Mouse (Mus musculus): ENCODE data around the gene Rbbp7. TPM values are rescaled to one million over a fixed set of nuclear protein-coding genes. Genes with fewer than 3 reads are reported as not detected.
A peak's percentile ranks its signal among the peaks of the same experiment; 100 is the strongest.
"Not testable (repeated sequence)": the region's sequence is repeated elsewhere in the genome, so short reads cannot be mapped to it uniquely, and the experiment has no call there.

The Rbbp7 gene
- total RNA-seq, 2 experiments from 2014 or later, result 162 to 163 TPM

DNA sequence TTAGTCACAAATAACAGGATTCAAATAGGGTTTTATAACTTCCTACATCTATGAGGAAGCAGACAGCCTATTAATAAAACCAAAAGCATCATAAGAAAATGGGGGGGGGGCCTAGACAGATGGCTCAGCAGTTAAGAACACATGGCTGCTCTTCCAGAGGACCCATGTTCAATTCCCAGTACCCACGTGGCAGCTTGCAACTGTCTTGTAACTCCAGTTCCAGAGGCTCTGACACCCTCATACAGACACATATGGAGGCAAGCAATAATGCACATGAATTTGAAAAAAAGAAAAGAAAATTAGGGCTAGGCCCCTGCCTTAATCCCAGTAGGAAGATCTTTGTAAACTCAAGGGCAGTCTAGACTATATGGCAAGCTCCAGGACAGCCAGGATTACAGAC is 28.2 kb downstream of the Rbbp7 start:
- intact Hi-C loops (cut with DNase I), result no loop called here
- DNase-seq (ENCODE audit: extremely low spot score in 1 of 2, low spot score in 2 of 2), result no peak

DNA sequence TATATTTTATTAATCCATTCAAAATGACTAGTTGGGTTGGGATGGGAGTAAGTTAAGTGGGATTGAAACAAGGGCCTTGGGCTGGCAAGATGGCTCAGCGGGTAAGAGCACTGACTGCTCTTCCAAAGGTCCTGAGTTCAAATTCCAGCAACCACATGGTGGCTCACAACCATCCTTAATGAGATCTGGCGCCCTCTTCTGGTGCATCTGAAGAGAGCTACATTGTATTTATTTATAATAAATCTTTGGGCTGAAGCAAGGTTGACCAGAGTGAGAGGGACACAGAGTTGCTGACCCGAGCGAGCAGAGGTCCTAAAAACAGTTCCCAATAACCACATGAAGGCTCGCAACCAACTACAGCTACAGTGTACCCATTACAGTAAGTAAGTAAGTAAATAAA is 31.2 kb downstream of the Rbbp7 start:
- intact Hi-C loops (cut with DNase I); DNase-seq (ENCODE audit: extremely low spot score in 1 of 2, low spot score in 2 of 2): not testable (repeated sequence)

DNA sequence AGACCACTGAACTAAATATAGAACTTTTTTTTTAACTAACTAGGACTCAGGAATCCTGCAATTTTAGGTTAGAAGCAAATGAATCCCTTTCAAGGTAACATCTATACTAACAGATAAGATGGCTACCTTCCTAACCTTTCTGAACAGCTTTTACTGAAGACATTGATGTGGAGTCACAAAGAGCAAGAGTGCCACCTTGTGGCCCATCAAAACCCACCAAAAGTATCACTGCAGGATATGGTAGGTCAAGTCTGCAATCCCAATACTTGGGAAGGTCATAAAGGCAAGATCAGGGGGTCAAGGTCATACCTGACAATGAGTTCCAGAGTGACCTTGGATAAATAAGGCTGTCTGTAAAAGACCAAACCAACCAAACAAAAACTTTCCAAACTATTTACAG is 40.2 kb downstream of the Rbbp7 start:
- intact Hi-C loops (cut with DNase I), result no loop called here
- peak in 1 of 2 experiments; percentile 31 for DNase-seq (ENCODE audit: extremely low spot score in 1 of 2, low spot score in 2 of 2)

- DNase-seq (ENCODE audit: extremely low spot score in 1 of 2, low spot score in 2 of 2), result no peak
- intact Hi-C loops (cut with DNase I), result no loop called here
Observed at GRCm38 (mm10) chrX:162828016-162828415, 67.8 kb downstream of the Rbbp7 start.

Other genes with a start within 250 kb of the Rbbp7 start
- gene Reps2, start 116.8 kb upstream of the Rbbp7 start, total RNA-seq (2021), result 10 to 100 TPM; 84.1 to 89.3 TPM
- 10 to 100 TPM; 15.5 to 16.4 TPM for gene Txlng, start 69.1 kb downstream of the Rbbp7 start, total RNA-seq (2021)
- 10 to 100 TPM; 30.0 to 31.8 TPM for gene Syap1, start 128.0 kb downstream of the Rbbp7 start, total RNA-seq (2021)
- gene Ctps2, start 140.8 kb downstream of the Rbbp7 start, total RNA-seq (2021), result 10 to 100 TPM; 70.3 to 70.4 TPM
- not detected for gene S100g, start 204.2 kb downstream of the Rbbp7 start, total RNA-seq (2021)